Mouse (Mus musculus) layer of hippocampus, adult 11-12 months (tissue): ENCODE data around the gene Slc30a4.

Experiments used
- DNase-seq: peaks from one replicate; pipeline ENCODE4 v3.0.0; 2022; ENCODE audit warnings: low spot score

Gene Slc30a4

DNA sequence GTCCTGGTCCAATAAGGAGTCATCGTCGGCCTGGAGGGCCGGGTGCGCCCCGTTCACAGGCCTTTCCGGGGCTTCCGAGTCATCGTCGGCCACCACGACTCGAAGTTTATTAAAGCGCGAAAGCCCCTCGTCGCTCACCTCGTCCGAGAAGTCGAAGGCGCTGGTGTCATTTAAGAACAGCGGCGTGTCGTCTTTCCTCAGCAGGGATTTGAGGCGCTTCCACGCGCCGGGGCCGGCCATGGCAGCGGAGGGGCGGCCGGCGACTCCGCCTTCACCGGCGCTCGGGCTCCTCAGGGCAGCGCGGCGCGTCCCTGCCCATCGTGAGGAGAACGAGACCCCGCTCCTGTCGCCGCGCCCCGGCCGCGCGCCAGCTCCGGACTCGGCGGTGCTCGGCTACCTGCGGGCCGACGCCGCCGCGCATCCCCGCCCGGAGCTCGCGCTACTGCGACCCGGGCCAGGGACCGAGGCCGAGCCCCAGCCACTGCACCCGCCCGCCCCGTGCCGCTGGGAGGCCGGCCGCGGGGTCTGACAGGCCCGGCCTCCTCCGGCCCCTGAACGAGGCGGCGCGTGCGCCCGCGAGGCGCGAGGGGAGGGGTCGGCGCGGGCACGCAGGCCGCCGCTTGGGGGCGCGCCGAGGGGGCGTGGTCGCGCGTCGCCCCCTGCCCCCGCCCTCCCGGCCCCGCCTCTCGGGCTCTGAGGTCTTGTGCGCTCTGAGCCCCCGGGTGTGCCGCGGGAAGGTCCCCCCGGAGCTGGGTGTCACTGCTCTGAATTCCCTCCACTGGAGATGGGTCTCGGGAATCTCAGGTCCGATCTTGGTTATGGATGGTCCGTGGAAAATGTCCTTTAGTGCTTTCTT lies at the start of gene Slc30a4:
Slc30a4 (minus strand) TSS at position 483 of the 856 bp plus-strand sequence.
- DNase-seq = peak; percentile 68

DNA sequence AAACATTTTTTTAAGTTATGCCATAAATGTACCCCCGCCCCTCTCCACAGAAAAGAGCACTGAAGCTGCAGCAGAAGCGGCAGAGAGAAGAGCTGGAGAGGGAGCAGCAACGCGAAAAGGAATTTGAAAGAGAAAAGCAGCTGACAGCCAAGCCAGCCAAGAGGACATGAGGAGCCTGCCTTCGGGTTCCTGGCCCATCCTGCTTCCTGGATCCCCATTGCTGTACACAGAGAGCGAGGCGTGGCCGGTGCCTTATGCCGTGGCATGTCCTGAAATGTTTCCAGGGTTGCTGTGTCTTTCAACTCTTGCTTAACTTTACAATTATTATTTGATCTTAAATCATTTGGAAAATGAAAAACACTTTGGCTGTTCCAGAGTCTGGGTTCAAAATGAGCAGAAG lies 44.0 kb upstream of the Slc30a4 start:
- DNase-seq = no peak

DNA sequence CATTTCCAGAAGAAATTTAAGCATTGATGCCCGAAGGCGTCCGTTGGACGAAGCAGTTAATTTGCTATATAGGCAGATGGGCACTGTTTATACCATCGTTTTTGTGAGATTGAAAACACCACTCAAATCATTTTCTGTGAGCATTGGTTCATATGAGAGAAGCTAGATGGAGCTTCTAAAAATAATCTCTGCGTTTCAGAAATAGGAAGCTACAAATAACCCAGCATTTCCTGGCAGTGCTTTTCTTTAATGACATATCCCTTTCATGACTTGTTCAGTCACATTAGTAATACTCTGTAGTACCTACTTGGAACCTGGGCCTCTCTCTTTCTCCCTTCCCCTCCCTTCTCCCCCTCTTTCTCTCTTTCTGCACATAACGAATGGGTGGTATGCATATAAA lies 36.6 kb upstream of the Slc30a4 start:
- peak; percentile 15 for DNase-seq

DNA sequence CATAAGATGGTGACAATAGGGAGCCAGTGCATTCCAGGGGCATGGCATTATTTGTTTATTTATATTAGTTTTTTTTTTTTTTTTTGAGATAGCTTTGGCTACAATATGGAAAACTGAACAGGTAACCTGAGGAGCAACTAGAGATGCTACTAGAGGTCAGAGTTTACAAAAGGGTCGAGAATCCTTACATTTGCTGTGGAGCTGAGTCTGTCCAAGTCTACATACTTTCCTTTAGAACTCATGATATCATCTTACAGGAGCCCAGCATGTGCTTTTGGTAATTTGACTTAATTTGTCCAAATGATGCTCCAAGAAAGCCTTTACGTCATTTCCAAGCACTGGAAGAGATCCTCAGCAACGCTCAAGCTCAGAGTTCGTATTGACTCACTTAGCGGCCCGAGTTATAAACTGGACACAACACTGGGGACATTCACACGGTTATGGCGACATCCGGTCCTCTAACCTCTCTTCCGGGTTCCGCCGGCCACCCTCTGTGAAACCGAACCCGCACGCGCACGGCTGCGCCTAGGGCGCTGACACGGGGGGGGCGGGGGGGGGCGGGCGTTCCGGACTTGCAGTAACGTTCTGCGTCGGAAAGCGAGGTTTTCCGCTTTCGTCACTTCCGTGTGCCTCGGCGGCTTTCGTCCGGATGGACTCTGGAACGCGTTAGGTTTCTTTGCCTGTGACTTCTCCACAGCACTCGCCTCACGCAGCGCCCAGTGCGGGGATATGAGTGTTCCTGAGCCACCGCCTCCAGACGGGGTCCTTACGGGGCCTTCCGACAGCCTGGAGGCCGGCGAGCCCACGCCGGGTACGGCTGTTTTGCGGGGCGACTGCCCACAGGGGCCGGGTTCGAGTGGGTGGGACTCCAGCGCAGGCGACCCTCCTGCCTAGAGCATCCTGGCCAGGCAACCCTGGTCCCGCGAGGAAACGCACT lies 35.7 kb upstream of the Slc30a4 start, which contains the start of gene Bloc1s6:
Bloc1s6 (plus strand) TSS at position 610 of the 937 bp plus-strand sequence.
- peak; percentile 93 for DNase-seq

DNA sequence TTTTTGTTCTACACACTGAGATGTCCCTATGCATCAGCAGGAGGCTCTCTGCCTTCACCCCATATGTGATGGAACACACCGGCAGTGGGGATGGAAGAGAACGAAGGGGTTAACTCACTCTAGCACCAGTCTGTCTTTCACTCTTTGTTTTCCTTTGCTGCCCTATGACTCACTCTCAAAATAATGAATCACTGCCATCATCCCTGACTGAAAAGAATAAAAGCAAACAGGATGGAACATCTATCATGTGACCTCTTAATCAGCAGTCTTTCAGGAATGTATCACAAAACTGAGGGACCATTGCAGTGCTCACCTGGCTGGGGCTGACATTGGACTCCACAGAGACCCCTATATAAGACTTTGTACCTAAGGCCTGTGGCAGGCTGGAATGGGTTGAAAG lies 29.0 kb upstream of the Slc30a4 start:
- DNase-seq = no peak

DNA sequence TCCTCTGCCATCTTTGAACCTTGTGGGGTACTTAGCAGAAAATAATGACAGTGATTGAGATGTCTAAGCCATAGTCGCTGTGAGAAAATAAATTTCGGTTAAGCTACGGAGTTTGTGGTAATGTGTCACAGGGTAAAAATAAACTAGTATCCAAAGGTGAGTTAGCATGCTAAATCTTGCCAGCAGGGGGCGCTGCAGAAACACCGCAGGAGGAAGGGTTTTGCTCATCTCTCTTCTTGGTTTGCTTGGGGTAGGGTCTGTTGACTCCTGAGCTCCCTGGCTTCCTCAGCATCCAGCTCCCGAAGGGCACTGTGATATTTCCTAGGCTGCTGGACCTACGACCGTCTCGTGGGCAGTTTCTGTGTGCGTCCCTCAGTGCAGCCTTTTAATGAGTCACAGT lies 23.1 kb upstream of the Slc30a4 start:
- DNase-seq = no peak

DNA sequence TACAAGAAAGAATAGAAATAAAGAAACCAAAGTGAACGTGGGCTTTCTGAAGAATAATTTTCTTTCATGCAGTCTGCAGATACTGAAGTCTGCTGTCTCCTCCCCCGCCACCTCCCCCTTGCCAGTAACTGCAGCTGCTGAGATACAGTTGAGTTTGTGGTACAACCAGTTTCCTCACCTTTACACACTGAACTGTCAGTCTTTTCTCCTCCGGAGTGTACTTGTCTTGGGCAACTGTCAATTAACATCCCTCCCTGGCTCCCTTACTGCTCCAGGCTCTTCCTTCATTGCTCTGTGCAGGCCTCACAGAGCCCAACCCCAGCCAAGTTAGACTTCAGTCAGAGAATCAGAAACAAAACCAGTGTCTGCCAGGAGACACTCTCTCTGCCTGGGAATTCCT lies 18.1 kb upstream of the Slc30a4 start:
- DNase-seq = no peak

DNA sequence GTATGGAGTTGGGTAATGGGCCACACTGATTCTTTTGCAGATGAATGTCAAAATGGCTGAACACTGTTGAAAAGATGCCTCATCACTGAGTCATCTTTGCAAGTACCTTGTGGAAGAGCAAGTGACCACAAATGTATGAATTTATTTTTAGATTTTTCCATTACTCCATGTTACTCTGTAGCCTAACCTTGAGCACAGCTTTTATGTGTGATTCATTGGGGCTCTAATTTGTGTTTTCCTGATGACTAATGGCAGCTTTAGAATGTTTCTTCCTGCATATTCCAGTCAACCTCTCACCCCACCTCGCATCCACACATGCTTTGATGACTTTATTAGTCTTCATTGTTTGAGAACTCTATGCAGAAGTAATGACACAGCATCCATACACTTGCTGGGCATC lies 16.8 kb upstream of the Slc30a4 start:
- no peak for DNase-seq

DNA sequence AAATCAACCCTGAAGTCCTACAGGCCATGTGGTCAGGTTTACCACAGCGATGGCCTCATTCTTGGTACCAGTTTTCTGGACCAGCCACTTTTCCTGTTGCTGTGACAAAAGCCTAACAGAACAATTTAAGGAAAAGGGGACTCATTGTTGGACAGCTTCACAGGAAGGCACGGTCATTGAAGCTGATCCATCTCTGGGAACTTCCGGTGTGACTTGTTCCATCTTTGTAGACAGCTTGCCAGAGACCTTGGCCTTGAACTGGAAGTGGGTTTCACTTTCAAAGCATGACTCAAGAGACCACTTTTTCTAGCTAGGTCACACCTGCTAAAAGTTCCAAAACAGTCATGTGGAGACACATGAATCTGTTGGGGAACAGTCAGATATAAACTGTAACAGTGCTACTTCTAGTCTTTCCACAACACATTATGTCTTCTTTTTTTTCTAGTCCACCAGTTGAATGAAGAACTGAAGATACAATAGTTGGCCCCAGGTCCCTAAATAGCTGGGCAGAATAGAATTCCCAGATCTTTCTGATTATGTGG lies 13.9 kb upstream of the Slc30a4 start:
- DNase-seq = no peak

DNA sequence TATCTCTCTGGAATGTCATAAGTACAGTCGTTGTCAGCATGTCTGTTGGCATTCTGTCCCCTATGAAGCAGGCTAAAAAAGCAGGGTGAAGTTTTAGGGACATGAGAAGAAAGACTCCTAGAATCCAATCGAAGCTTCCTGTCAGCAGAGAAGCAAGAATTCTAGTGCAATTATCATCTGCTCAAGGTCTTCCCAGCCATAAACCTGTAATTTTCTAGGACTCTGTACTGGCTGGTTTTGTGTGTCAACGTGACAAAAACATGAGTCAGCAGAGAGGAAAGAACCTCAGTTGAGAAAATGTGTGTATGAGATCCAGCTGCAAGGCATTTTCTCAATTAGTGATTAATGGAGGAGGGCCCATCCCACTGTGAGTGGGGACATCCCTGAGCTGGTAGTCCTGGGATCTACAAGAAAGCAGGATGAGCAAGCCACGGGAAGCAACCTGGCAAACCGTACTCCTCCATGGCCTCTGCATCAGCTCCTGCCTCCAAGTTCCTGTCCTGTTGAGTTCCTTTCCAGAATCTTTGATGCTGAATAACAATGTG lies 12.8 kb upstream of the Slc30a4 start:
- DNase-seq = no peak

DNA sequence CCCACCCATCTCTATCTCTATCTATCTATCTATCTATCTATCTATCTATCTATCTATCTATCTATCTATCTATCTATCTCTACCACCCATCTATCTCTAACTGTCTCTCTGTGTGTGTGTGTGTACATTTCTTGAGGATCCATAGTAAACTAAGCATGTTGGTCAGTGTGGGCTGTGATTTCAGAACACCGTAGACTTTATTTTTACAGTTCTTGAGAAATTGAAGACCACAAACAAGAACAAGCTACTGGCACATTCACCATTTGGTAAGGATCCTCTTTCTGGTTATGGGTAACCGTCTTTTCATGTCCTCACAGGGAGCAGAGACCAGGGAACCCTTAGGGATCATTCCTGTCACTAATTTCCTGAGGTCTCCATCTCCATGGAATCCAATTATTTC lies 10.4 kb upstream of the Slc30a4 start:
- DNase-seq = no peak

DNA sequence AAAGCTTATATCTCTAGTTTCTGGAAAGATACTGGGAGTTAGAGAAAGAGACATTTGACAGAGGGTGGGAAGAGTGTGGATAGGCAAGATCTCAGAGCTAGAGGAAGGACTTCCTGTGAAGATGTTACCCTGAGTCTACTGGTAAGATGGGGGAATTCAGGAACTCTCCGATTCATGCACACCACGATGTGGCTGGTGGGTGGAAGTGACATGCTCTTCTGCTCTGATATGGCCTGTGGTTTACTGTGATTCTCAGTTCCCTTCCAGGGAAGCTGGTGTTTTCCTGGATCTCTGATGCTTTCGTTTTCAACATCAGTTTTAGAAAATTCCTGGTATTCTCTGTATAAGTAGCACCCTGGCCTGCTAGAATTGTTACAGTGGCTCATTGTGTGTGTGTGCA lies 9.4 kb upstream of the Slc30a4 start:
- no peak for DNase-seq

DNA sequence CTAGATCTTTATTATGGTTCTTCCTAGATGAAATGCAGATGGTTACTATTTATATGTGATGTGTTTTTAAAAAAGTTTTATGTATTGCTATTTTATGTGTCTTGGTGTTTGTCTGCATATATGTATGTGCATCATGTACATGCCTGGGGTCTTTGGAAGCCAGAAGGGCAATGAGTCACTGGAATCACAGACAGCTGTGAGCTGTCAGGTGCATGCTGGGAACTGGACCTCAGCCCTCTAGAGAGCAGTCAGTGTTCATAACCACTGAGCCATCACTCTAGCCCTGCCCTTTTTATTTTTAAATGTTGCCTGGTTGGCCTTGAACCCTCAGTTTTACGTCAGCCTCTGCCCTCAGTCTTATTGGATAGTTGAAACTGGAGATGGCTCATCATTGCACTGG lies 6.7 kb upstream of the Slc30a4 start:
- DNase-seq = no peak

DNA sequence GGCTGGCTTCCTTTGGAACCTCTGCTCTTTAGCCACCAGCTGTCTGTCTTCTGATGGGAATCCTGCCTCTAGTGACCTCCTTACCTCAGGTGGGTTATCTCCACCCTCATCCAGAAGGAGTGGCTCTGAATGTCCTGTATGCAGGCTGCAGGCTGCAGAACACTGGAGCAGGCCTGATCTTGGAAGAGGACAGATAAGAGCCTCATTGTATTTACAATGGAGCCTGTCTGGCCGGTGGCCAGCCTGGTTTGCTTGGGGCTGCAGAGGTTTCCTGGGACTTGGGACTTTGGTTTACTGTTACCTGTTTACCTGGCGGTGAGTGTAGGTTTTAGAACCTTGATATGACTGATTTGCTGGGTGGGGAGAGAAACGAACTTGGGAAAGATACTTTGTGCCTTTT lies 5.6 kb upstream of the Slc30a4 start:
- no peak for DNase-seq

DNA sequence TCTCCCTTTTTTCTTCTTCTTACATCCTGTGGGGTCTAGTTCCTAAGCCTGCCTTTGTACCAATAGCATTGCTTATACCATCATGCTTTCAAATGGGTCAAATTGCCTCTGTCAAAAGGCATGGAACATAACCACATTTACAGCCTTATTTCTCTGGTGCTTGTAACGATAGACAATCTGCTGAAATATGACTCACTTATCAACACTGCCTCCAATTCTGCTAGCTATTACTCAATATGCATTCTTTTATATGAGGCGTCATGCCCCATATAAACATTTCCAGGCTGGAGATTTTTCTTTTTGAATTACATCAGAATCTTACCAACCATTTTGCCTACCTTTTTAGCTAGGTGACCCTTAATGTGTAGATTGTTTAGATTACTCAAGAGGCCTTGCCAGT lies 2.1 kb upstream of the Slc30a4 start:
- no peak for DNase-seq

DNA sequence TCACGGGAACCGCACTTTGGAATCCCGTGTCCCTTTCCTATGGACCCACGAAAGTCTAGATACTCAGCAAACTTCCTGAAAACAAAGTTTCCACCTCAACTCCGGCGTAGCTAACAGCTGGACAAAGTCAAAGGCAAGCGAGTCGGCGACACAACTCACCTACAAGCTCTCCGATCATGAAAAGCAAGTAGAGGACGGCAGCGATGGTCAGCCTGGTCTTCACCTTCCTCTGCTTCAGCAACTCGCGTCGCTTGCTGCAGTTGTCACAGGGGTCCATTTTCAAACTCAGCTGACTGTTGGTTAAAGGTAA lies 637 bp downstream of the Slc30a4 start:
- no peak for DNase-seq

DNA sequence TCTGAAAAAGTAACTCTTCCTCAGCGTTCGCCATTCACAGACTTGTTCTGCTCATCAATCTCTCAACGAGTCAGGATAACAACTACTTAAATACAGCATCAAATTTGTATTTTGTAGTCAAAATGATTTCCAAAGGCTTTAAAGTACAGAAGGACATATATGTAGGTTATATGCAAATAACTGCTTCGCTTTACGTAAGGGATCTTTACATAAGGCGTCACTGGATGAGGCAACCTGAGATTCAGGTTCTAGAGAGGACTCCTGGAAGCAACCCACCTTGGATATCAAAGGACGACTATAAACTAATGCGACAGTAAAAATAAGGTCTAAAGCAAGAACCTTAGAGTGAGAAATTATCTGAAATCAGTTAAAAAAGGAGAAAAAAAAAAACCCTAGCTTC lies 1.5 kb downstream of the Slc30a4 start:
- DNase-seq = no peak

DNA sequence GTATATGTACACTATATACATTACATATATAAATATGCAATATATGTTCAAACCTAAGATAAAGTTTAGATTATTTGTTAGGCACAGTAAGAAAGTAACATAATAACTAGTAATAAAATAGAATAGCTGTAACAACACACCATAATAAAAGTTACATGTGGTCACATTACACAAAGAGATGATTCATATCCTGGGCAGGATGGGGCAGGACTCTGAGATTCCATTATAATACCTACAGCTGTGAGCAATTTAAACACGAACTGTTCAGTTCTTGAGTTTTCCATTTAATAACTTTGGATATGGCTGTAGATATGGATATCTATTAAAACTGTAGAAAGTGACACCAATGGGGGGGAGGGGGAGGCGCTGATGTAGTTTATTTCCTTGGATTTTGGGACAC lies 4.9 kb downstream of the Slc30a4 start:
- DNase-seq = no peak

DNA sequence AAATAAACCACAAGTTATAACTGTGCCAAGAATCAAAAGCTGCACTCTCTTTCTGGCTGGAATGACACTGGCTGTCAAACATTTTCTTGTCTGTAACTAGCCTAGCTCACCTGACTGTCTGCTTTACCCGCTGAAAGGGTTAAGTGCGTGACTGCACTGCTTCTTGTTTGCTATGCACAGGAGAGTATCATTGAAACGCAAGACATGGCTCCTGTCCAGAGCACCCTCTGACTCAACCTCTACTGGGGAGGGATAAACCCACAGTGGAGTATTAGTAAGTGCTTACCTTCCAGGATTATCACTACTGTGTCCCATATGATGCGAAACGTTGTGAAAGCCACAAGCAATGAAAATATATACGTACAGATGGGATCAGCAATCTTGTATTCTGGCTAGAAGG lies 15.8 kb downstream of the Slc30a4 start:
- DNase-seq = no peak

DNA sequence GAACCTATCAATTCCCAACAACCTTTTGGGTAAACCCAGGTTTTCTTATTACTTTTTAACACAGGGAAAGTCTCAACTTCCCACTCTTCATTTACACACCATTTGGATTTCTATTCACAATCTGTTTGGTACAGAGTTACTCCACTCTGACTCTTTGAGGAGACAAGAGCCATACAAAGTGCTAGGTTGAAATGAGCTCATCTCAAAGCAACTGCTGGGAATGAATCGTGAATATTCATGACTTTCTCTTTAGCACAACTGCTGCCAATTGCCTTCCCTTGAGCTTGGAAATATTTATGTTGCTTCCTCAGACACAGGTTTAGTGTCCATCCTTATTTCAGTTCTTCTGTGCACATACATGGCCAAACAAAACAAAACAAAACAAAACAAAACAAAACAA lies 18.8 kb downstream of the Slc30a4 start:
- no peak for DNase-seq

DNA sequence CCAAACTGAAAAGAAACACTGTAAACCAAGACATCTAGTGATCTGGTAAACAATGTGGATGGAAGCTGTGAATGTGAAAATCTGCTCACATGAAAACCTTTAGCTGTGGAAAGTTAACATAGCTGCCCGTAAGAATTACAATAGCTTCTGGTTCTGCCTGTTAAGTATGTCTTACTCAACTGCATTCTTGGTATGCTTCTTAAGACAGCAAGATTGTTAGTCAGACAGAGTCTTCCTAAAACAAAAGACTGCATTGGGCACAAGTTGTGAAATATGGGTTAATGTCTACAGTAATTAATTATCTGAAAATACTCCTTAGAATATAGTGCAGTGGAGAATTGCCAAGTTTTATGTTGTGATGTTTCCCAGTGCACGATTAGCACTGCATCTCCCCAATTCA lies 19.9 kb downstream of the Slc30a4 start:
- no peak for DNase-seq

DNA sequence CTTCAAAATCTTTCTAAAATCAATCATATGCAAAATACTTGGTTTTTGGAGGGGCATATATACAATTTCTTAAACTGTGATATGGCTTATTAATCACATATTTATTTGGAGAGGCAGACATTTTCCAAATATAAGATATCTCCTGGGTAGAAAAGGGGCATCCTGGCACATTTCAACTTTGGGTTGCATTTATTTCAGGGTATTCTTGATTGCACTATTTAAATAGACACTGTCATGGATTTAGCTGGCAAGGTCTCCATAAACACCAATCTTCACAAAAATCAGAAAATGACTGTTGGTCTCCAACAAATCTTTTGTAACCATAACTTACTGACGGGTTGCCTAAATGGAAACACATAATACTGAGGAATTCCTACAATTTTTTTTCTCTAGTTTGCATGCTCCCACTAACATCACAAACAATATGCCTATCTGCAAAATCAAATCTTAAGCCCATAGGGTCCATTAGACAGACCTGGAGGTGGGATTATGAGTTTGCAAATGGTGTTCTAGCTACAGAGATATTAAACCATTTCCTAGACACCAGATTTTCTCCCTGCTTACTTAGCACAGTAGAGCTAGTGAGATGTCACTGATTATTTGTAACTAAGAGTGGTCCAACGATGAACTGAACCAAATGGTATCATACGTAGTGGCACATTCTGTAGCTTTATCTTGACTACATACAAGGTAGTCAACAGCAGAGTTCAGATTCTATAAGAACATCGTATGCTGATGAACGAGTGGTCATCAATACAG lies 20.9 kb downstream of the Slc30a4 start:
- DNase-seq = no peak
